Mouse (Mus musculus) naive thymus-derived CD4-positive, alpha-beta T cell, adult 5 months (primary cell): ENCODE data around the gene Mgst3. TPM values are rescaled to one million over a fixed set of nuclear protein-coding genes. Genes with fewer than 3 reads are reported as not detected.

ENCODE experiments used
- polyA plus RNA-seq: library from polyadenylated mRNA; unstranded; fragments of 100-300 nt; shearing (Covaris generic); gene quantifications from one replicate; pipeline ENCODE4 v1.2.1, GENCODE M21; 2017

Mgst3 gene
- polyA plus RNA-seq: 5.0 TPM

GRCm38 (mm10) chr1:167393683-167394492 is at the start of gene Mgst3:
Gene Mgst3 (minus strand): TSS chr1:167393841.

GRCm38 (mm10) chr1:167349815-167350596 is 43.6 kb downstream of the Mgst3 start, which contains the start of gene Aldh9a1:
Gene Aldh9a1 (plus strand): TSS chr1:167349991.

Other genes with a start within 250 kb of the Mgst3 start
- 93.6 TPM for gene Uck2, start 108.5 kb downstream of the Mgst3 start, polyA plus RNA-seq
- 54.0 TPM for gene Tmco1, start 85.5 kb downstream of the Mgst3 start, polyA plus RNA-seq
- gene Aldh9a1, start 43.9 kb downstream of the Mgst3 start, polyA plus RNA-seq: 66.5 TPM
- not detected for gene Lrrc52, start 72.9 kb upstream of the Mgst3 start, polyA plus RNA-seq
- gene Rxrg, start 204.5 kb upstream of the Mgst3 start, polyA plus RNA-seq: not detected